Mouse (Mus musculus) 416B (cell line): ENCODE data around the gene Slc30a9.
A peak's percentile ranks its signal among the peaks of the same experiment; 100 is the strongest.

Experiments used
- DNase-seq: peaks from one replicate; pipeline ENCODE4 v3.0.0; 2011; ENCODE audit warnings: low read depth

The Slc30a9 gene

GRCm38 (mm10) chr5:67306698-67307521 lies at the start of gene Slc30a9:
Slc30a9 (plus strand) TSS chr5:67306955.
- DNase-seq = peak; percentile 91

GRCm38 (mm10) chr5:67258473-67258872 lies 48.3 kb upstream of the Slc30a9 start:
- DNase-seq = no peak

- no peak for DNase-seq
These were observed 46.6 kb upstream of the Slc30a9 start for GRCm38 (mm10) chr5:67260159-67260530.

GRCm38 (mm10) chr5:67260531-67261371 lies 46.0 kb upstream of the Slc30a9 start, which contains the start of gene Tmem33:
Tmem33 (plus strand) TSS chr5:67260565.
- peak; percentile 97 for DNase-seq

- no peak for DNase-seq
These were observed 43.8 kb upstream of the Slc30a9 start for GRCm38 (mm10) chr5:67262964-67263363.

GRCm38 (mm10) chr5:67266106-67266505 lies 40.6 kb upstream of the Slc30a9 start:
- DNase-seq = peak; percentile 53

- DNase-seq = no peak
These were observed 37.4 kb upstream of the Slc30a9 start for GRCm38 (mm10) chr5:67269309-67269708.

GRCm38 (mm10) chr5:67279407-67279806 lies 27.3 kb upstream of the Slc30a9 start:
- DNase-seq = peak; percentile 23

- DNase-seq = no peak
These were observed 26.9 kb upstream of the Slc30a9 start for GRCm38 (mm10) chr5:67279840-67280239.

GRCm38 (mm10) chr5:67280400-67280799 lies 26.4 kb upstream of the Slc30a9 start:
- DNase-seq = no peak

- no peak for DNase-seq
These were observed 11.7 kb upstream of the Slc30a9 start for GRCm38 (mm10) chr5:67295029-67295428.

GRCm38 (mm10) chr5:67295682-67296081 lies 11.1 kb upstream of the Slc30a9 start:
- no peak for DNase-seq

GRCm38 (mm10) chr5:67296171-67296570 lies 10.6 kb upstream of the Slc30a9 start:
- DNase-seq = no peak

- no peak for DNase-seq
These were observed 9.5 kb upstream of the Slc30a9 start for GRCm38 (mm10) chr5:67297026-67297813.

- no peak for DNase-seq
These were observed 6.8 kb upstream of the Slc30a9 start for GRCm38 (mm10) chr5:67299847-67300412.

GRCm38 (mm10) chr5:67300926-67301597 lies 5.7 kb upstream of the Slc30a9 start:
- no peak for DNase-seq

GRCm38 (mm10) chr5:67301722-67302331 lies 4.9 kb upstream of the Slc30a9 start:
- DNase-seq = peak; percentile 55

GRCm38 (mm10) chr5:67303816-67304215 lies 2.9 kb upstream of the Slc30a9 start:
- DNase-seq = no peak

- DNase-seq = peak; percentile 19
These were observed 986 bp downstream of the Slc30a9 start for GRCm38 (mm10) chr5:67307659-67308222.

GRCm38 (mm10) chr5:67311811-67312521 lies 5.2 kb downstream of the Slc30a9 start:
- DNase-seq = peak; percentile 34
